Mouse (Mus musculus) neutrophil, adult 83 days (primary cell): ENCODE results near the gene 4933402N22Rik. TPM values are rescaled to one million over a fixed set of nuclear protein-coding genes. Genes with fewer than 3 reads are reported as not detected.

Experiments
- total RNA-seq, 2 experiments: library from RNA; stranded (reverse); gene quantifications; one replicate each; pipeline ENCODE4 v1.2.4; 2023

4933402N22Rik gene
- total RNA-seq: not detected

GRCm38 (mm10) chr5:11917743-11918142 lies at the start of gene 4933402N22Rik:
4933402N22Rik (plus strand) TSS chr5:11918043.

Other genes with a start within 250 kb of the 4933402N22Rik start
- gene Gm8922, start 236.1 kb upstream of the 4933402N22Rik start, total RNA-seq: not detected
- not detected for gene Gm8926, start 147.5 kb upstream of the 4933402N22Rik start, total RNA-seq
- not detected for gene Gm6465, start 72.5 kb upstream of the 4933402N22Rik start, total RNA-seq